Mouse (Mus musculus) gastrocnemius, adult 8-10 months (tissue): ENCODE measurements around the gene Kmt2e. TPM values are rescaled to one million over a fixed set of nuclear protein-coding genes. Genes with fewer than 3 reads are reported as not detected.

ENCODE experiments used
- DNase-seq, 2 experiments: peaks; one replicate each; pipeline ENCODE4 v3.0.0; 2022; ENCODE audit warnings: low spot score in 2 of 2
- total RNA-seq, 4 experiments: library from RNA; stranded (reverse); gene quantifications; 2 replicates each; pipeline ENCODE4 v1.2.4; 2022

Kmt2e gene
- 10 to 100 TPM; 23.9 to 33.7 (median 28.2) TPM for total RNA-seq

DNA sequence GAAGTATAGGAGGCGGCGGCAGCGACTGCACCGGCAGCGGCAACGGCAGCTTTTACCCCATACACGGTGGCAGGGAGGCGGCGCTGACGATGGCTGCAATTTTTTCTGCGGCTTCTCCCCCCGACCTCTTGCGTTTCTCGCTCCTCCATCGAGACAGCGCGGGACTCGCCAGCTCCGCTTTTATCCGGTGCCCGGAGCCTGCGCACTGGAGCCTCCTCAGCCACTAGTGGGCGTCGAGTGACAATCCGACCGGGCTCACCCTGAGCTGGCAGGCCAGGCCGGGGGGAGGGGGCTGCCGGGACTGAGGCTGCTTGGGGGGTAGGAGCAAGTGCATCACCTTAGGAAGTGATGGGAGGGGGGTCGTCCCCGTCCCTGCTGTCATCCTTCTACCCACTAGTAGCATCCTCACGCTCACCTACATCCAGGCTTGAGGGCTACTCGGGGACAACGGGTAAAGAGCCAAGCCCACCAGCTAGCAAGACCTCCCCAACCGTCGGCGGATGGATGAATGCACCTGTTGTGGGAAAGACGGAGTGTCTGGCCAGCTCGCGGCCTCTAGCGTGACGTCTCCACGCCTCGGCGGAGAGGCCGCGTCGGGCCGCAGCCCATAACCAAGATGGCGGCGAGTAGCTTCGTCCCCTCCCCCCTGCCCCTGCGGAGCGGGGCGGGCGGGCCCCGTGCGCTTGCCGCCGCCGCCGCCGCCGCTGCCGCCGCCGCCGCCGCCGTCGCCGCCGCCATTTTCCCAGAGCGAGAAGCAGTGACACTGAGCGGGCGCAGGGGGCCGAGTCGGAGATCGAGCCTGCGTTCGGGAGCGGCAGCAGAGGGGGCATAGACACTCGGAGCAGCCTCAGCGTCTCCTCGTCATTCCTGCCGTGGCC is at the start of gene Kmt2e:
TSS of gene Kmt2e (plus strand) at position 722 of the 878 bp plus-strand sequence.
- DNase-seq = peak; percentile 90 to 93

DNA sequence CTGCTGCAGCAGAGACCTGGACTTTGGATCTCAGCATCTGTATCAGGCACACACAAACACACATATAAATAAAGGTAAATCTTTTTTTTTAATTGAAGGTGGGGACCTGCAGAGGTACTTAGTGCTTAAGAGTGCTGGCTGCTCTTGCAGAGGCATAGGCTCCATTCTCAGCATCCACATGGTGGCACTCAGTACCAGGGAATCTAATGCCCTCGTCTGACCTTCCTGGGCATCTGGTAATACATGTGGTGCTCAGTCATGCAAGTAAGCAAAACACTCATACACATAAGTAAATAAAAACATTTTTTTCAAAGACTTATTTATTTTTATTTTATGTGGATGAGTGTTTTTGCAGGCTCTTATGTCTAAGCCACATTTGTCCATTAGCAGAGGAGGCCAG is 49.1 kb upstream of the Kmt2e start:
- DNase-seq = no peak

DNA sequence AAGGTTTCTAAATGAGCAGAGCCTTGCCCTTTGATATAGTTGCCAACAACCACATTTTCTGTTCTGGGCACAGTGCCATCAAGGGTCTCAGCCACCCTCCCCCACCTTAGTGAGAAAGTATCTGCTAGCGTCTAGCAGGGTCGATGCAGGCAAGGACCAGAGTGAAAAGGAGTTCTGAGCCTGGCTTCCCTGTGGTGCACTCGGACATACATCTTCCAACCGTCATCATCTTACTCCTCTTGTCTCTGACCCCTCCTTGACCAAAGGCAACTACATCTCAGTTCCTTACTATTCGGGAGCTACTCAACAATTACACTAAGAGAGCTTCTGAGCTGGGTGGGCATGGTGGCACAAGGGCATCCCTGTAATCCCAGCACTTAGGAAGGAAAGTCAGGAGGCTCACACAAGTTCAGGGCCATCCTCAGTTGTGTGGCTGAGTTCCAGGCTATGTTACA is 48.5 kb upstream of the Kmt2e start:
- DNase-seq = no peak

GRCm38 (mm10) chr5:23386562-23387312 is 47.5 kb upstream of the Kmt2e start:
- DNase-seq = peak; percentile 83 to 89

GRCm38 (mm10) chr5:23387313-23387666 is 47.0 kb upstream of the Kmt2e start:
- no peak for DNase-seq

DNA sequence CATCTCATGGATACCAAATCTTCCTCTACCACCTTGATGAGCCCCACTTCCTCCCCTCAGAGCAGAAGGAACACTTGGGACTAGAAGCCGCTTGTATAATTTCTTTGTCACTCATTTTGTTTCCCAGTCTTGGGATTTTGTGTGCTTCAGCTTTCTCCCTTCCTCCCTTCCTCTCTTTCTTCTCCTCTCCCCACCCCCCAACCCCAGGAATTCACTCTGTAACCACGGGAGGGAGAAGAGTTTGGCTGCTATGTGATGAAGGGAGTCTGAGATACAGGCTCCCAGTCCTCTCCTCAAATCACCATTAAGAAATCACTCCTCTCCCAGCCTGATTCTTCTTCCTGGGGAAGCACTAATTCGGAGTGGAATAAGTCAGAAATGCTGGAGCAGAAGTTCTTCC is 46.1 kb upstream of the Kmt2e start:
- DNase-seq = no peak

DNA sequence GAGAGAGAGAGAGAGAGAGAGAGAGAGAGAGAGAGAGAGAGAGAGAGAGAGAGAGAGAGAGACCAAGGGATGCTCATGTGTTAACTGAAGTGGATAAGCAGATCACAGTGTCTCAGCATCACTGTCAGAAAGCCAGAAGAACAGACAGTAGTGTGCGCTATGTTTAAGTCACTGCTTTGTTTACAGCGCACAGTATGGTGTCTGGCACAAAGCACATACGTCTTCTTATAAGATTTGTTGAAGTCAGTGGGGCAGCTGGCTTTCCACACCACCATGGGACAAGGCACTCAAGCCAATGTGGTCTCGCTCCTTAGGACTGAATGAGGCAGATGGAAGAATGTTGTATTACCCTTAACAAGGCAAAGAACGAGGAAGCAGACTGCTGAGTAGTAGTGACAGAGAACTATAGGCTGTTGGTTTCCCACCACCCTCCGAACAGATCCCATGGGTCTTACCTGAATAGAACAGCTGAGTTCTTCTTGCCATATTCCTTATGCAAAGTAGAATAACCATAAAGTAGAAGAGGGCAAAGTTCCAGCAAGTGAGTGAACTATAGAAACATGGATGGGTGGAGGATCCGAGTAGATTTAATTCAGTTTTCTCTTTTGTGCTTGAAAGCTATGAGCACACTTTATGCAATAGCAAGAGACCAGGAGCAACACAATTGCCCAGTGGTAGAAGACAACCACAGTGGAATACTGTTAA is 44.5 kb upstream of the Kmt2e start:
- DNase-seq = no peak

DNA sequence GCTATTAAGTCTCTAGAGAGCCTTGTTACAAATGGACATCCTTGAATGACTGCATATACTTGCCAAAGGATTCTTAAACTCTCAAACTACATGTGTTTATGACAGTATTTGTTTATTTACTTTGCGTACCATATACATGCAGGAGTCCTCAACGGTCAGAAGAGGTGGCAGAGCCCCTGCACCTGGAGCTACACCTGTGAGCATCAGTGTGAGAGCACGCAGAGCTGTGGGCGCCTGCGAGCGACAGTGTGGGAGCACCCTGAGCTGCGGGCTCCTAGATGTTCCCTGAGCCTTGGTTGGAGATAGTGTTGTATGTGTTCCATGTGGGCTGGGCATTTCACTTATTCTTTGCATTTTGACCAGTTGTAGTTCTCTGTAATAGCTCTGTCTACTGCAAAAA is 42.5 kb upstream of the Kmt2e start:
- DNase-seq = no peak

- DNase-seq = no peak
Measured at GRCm38 (mm10) chr5:23393870-23394269, 40.4 kb upstream of the Kmt2e start.

GRCm38 (mm10) chr5:23394366-23395145 is 39.7 kb upstream of the Kmt2e start:
- DNase-seq = peak in 1 of 2 experiments; percentile 37

DNA sequence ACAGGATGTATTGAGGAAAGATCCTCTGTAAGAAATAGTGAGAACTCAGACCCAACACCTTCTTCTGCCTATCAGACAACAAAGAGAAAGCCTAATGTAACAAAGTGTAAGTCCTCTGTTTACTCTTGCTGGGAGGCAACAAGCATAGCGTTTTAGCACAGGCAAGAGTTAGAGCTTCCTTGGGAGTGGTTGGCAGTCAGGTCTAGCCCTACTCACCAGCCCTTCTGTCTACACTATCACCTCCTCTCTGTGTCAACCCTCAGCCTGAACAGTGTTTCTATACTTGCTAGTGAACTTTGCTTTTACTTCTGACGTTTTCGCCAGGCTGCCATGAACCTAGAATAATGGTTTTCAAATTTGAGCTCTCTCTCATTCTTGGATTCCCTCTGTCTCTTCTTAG is 38.5 kb upstream of the Kmt2e start:
- no peak for DNase-seq

DNA sequence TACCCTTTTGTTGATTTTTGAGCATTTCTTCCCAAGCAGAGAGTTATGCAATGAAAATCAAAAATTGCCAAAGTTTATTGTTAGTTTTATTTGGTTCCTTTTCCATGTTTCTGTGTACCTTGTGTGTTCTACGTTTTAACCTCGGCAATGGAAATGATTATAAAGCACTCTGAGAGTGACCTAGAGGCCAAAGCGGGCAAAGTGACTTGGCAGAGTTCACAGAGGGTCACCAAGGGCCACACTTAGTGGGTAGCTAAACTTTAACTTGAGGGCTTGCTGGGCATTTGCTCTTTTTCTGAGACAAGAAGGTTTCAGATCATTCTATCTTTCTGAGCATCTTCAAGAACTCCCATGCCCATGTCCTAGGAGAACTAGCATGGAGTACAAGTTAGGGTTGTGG is 37.5 kb upstream of the Kmt2e start:
- DNase-seq = no peak

- no peak for DNase-seq
Measured at GRCm38 (mm10) chr5:23400156-23400555, 34.1 kb upstream of the Kmt2e start.

- no peak for DNase-seq
Measured at GRCm38 (mm10) chr5:23400868-23401267, 33.4 kb upstream of the Kmt2e start.

- no peak for DNase-seq
Measured at GRCm38 (mm10) chr5:23401368-23401767, 32.9 kb upstream of the Kmt2e start.

DNA sequence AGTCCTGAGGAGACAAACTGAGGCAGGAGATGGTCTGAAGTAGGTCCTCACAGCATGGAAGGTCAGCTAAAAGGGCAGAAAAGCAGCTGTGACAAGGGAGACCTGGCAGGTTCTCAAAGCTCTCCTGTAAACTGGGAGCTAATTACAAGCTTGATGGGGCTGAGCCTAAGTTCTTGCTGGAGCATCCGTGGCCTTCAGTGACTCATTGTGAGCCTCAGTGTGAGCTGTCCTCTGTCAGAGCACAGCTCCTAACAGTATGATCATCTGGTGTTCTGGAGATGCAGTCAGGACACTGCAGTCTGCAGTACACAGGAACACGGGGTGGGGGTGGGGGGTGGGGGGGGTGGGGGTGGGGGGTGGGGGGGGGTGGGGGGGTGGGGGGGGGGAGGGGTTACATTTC is 32.2 kb upstream of the Kmt2e start:
- DNase-seq = no peak

DNA sequence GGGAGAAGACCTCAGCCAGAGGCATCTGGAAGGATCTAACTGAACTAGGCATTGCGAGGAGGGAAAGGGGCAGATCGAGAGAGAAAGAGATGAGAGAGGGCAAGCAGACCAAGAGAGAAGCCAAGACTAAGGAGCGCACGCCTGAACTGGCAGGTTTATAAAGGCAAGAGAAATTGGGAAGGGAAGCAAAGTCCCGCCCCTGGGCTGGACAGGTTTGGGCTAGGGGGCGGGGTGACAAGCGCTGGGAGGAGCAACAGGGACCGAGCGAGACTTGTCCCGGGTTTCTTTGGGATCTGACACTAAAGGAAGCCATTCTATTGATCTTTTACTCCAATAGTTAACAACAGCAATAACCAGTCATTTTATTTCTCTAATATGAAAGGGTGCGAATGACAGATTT is 31.1 kb upstream of the Kmt2e start:
- no peak for DNase-seq

- DNase-seq = no peak
Measured at GRCm38 (mm10) chr5:23405666-23406404, 28.4 kb upstream of the Kmt2e start.

- no peak for DNase-seq
Measured at GRCm38 (mm10) chr5:23406405-23406745, 27.9 kb upstream of the Kmt2e start.

DNA sequence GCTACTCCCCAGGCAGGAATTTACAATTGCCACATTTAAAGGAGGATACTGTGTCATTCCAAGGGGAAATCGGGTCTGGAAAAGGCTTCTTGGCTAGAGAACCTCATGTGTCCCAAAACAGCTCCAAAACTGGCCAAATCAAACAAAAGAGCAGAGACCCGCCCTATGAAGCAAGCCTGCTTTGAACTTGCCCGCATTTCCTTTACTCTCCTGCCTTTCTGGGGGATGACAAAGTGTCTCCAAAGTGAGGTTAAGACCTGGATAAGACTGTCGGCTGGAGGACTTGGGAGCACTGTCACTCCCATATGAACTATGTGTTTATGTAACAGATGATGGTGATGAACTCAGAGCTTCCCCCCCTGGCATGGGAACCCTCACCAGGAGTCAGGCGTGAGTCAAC is 26.1 kb upstream of the Kmt2e start:
- DNase-seq = peak in 1 of 2 experiments; percentile 38
